Mouse (Mus musculus) MEL (cell line): Measurements from ENCODE around the gene Aars. TPM values are rescaled to one million over a fixed set of nuclear protein-coding genes. Genes with fewer than 3 reads are reported as not detected.
A peak's percentile ranks its signal among the peaks of the same experiment; 100 is the strongest.

Source experiments
- DNase-seq: peaks from one replicate; pipeline ENCODE4 v3.0.0; 2011; ENCODE audit warnings: low read depth, low spot score
- H3K27ac ChIP-seq: 2 replicates; pipeline ENCODE4 v1.5.1; 2012; ENCODE audit warnings: low read depth, mild to moderate bottlenecking, control low read depth, low read length, moderate library complexity; ENCODE audit not compliant: control insufficient read depth
- H3K27me3 ChIP-seq, 2 experiments: fragments of 150-350 bp in 1 of 2; sonication (generic) in 1 of 2; 2 replicates each; pipeline ENCODE4 v1.6.1; 2012; ENCODE audit warnings: low read length in 2 of 2, mild to moderate bottlenecking in 2 of 2, improper control_type of control experiment in 1 of 2, moderate library complexity in 1 of 2; ENCODE audit not compliant: insufficient read depth in 2 of 2, control insufficient read depth in 1 of 2
- H3K36me3 ChIP-seq, 2 experiments: 2 replicates each; pipeline ENCODE4 v1.6.1; 2012 to 2014; ENCODE audit warnings: low read length in 2 of 2, improper control_type of control experiment in 1 of 2, inconsistent platforms in 1 of 2, mild to moderate bottlenecking in 1 of 2; ENCODE audit not compliant: insufficient read depth in 2 of 2, control insufficient read depth in 1 of 2
- H3K4me1 ChIP-seq, 2 experiments: fragments of 150-350 bp in 1 of 2; sonication (generic) in 1 of 2; 2 replicates each; pipeline ENCODE4 v1.6.1; 2012; ENCODE audit warnings: low read length in 2 of 2, improper control_type of control experiment in 1 of 2, mild to moderate bottlenecking in 1 of 2; ENCODE audit not compliant: insufficient read depth in 2 of 2, control insufficient read depth in 1 of 2
- H3K4me3 ChIP-seq, 2 experiments: fragments of 150-350 bp in 1 of 2; sonication (generic) in 1 of 2; 2 replicates each; pipeline ENCODE4 v1.5.1; 2012; ENCODE audit warnings: low read depth in 2 of 2, low read length in 2 of 2, mild to moderate bottlenecking in 2 of 2, moderate library complexity in 2 of 2, control low read depth in 1 of 2, improper control_type of control experiment in 1 of 2; ENCODE audit not compliant: control insufficient read depth in 1 of 2, insufficient read depth in 1 of 2
- H3K79me2 ChIP-seq: 2 replicates; pipeline ENCODE4 v1.6.1; 2012; ENCODE audit warnings: mild to moderate bottlenecking, low read length, moderate library complexity; ENCODE audit not compliant: control insufficient read depth, poor library complexity, insufficient read depth
- H3K9ac ChIP-seq: 2 replicates; pipeline ENCODE4 v1.6.1; 2012; ENCODE audit warnings: low read depth, mild to moderate bottlenecking, control low read depth, low read length, moderate library complexity; ENCODE audit not compliant: control insufficient read depth, poor library complexity, severe bottlenecking
- H3K9me3 ChIP-seq: fragments of 150-350 bp; sonication (generic); replicated peaks from 2 replicates; pipeline ENCODE4 v1.6.1; 2012; ENCODE audit warnings: mild to moderate bottlenecking, low read length, improper control_type of control experiment, moderate library complexity; ENCODE audit not compliant: insufficient read depth
- BHLHE40 ChIP-seq: IDR thresholded peaks from 2 replicates; pipeline ENCODE4 v1.6.1; 2012; ENCODE audit warnings: low read depth, mild to moderate bottlenecking, inconsistent platforms, low read length, improper control_type of control experiment, borderline replicate concordance
- CHD2 ChIP-seq: IDR thresholded peaks from 2 replicates; pipeline ENCODE4 v1.6.1; 2011; ENCODE audit warnings: low read length, improper control_type of control experiment
- CTCF ChIP-seq, 3 experiments: IDR thresholded peaks in 2 of 3; conservative IDR thresholded peaks in 1 of 3; 2 replicates each; pipeline ENCODE4 v1.5.1; 2011 to 2012; ENCODE audit warnings: low read length in 3 of 3, low read depth in 2 of 3, mild to moderate bottlenecking in 2 of 3, improper control_type of control experiment in 1 of 3, inconsistent platforms in 1 of 3, mixed read lengths in 1 of 3, moderate library complexity in 1 of 3; ENCODE audit not compliant: control insufficient read depth in 1 of 3, insufficient read depth in 1 of 3, poor library complexity in 1 of 3, severe bottlenecking in 1 of 3
- EP300 ChIP-seq, 2 experiments: IDR thresholded peaks; 2 replicates each; pipeline ENCODE4 v1.6.1; 2011; ENCODE audit warnings: improper control_type of control experiment in 2 of 2, low read length in 2 of 2, low read depth in 1 of 2, mild to moderate bottlenecking in 1 of 2
- MAFK ChIP-seq: IDR thresholded peaks from 2 replicates; pipeline ENCODE4 v1.6.1; 2011; ENCODE audit warnings: low read depth, mild to moderate bottlenecking, low read length, improper control_type of control experiment, borderline replicate concordance
- MAX ChIP-seq: IDR thresholded peaks from 2 replicates; pipeline ENCODE4 v1.6.1; 2011; ENCODE audit warnings: low read length, improper control_type of control experiment
- MEF2A ChIP-seq: IDR thresholded peaks from 2 replicates; pipeline ENCODE4 v1.6.1; 2014; ENCODE audit warnings: low read depth, mild to moderate bottlenecking, inconsistent platforms, low read length, improper control_type of control experiment; ENCODE audit not compliant: poor library complexity, insufficient replicate concordance, severe bottlenecking; ENCODE audit errors: extremely low read depth
- MXI1 ChIP-seq: IDR thresholded peaks from 2 replicates; pipeline ENCODE4 v1.6.1; 2011; ENCODE audit warnings: mild to moderate bottlenecking, low read depth, low read length, improper control_type of control experiment
- NRF1 ChIP-seq: IDR thresholded peaks from 2 replicates; pipeline ENCODE4 v1.6.1; 2014; ENCODE audit warnings: low read depth, mild to moderate bottlenecking, inconsistent platforms, low read length, improper control_type of control experiment, moderate library complexity; ENCODE audit not compliant: poor library complexity, insufficient read depth, severe bottlenecking
- POLR2AphosphoS2 ChIP-seq: IDR thresholded peaks from 2 replicates; pipeline ENCODE4 v1.6.1; 2011; ENCODE audit warnings: low read length, improper control_type of control experiment
- RAD21 ChIP-seq: IDR thresholded peaks from 2 replicates; pipeline ENCODE4 v1.6.1; 2011; ENCODE audit warnings: mild to moderate bottlenecking, low read depth, low read length, improper control_type of control experiment
- RCOR1 ChIP-seq: IDR thresholded peaks from 2 replicates; pipeline ENCODE4 v1.6.1; 2012; ENCODE audit warnings: low read depth, mild to moderate bottlenecking, inconsistent platforms, low read length, improper control_type of control experiment
- SIN3A ChIP-seq: IDR thresholded peaks from 2 replicates; pipeline ENCODE4 v1.6.1; 2012; ENCODE audit warnings: low read length, improper control_type of control experiment, inconsistent platforms
- SMC3 ChIP-seq: IDR thresholded peaks from 2 replicates; pipeline ENCODE4 v1.6.1; 2011; ENCODE audit warnings: low read depth, low read length, improper control_type of control experiment
- TAL1 ChIP-seq: IDR thresholded peaks from 2 replicates; pipeline ENCODE4 v1.6.1; 2012; ENCODE audit warnings: mild to moderate bottlenecking, inconsistent platforms, low read length, moderate library complexity, mixed read lengths
- TCF12 ChIP-seq: IDR thresholded peaks from 2 replicates; pipeline ENCODE4 v1.6.1; 2014; ENCODE audit warnings: low read depth, mild to moderate bottlenecking, inconsistent platforms, low read length, improper control_type of control experiment, moderate library complexity
- UBTF ChIP-seq: IDR thresholded peaks from 2 replicates; pipeline ENCODE4 v1.6.1; 2012; ENCODE audit warnings: low read depth, mild to moderate bottlenecking, inconsistent platforms, low read length, improper control_type of control experiment, moderate library complexity, borderline replicate concordance; ENCODE audit not compliant: insufficient read depth
- ZMIZ1 ChIP-seq: IDR thresholded peaks from 2 replicates; pipeline ENCODE4 v1.6.1; 2012; ENCODE audit warnings: low read depth, mild to moderate bottlenecking, inconsistent platforms, low read length, improper control_type of control experiment, moderate library complexity
- polyA plus RNA-seq, 2 experiments: library from polyadenylated mRNA; stranded (reverse) in 1 of 2; unstranded in 1 of 2; fragments of >175 nt in 1 of 2; fragments of >200 nt in 1 of 2; gene quantifications; 2 replicates each; pipeline versions ENCODE4 v1.2.1 to v1.2.4; 2012; ENCODE audit warnings: low replicate concordance in 2 of 2, low read depth in 1 of 2; ENCODE audit not compliant: insufficient read length in 2 of 2, insufficient read depth in 1 of 2, missing spikeins in 1 of 2
- total RNA-seq: library from RNA; depleted of rRNA; stranded (reverse); fragments of 300-350 nt; gene quantifications from 2 replicates; pipeline ENCODE4 v1.2.3, GENCODE M21; 2012

The Aars gene
- total and polyA plus RNA-seq, 3 experiments: 25.1 to 162 (median 106) TPM

GRCm38 (mm10) chr8:111042546-111042945 lies 9.6 kb downstream of the Aars start:
- DNase-seq: no peak
- Histone ChIP-seq H3K27ac (no peak overlapping the region), H3K4me3 (no peak overlapping the region), H3K27me3 (no peaks in the 10 kb centered on the region), H3K79me2 (peaks cover 16% of the 10 kb centered on the region), H3K9ac (no peak overlapping the region), H3K4me1 (no peaks in the 10 kb centered on the region), H3K9me3 (no peaks in the 10 kb centered on the region), H3K36me3 (peaks cover 1 to 78% of the 10 kb centered on the region in 2 experiments)
- no peak for TF ChIP-seq CTCF (IDR thresholded peaks at IDR 0.05 in 2 of 3, conservative IDR thresholded peaks at IDR 0.05 in 1 of 3; ENCODE audit: control insufficient read depth in 1 of 3, insufficient read depth in 1 of 3, low read depth in 2 of 3, low read length in 3 of 3, poor library complexity in 1 of 3, severe bottlenecking in 1 of 3)
- TF ChIP-seq MAFK: no peak
- TF ChIP-seq CHD2: no peak
- no peak for TF ChIP-seq MAX
- TF ChIP-seq POLR2AphosphoS2: no peak
- no peak for TF ChIP-seq NRF1
- no peak for TF ChIP-seq UBTF
- no peak for TF ChIP-seq EP300 (IDR thresholded peaks at IDR 0.05; ENCODE audit: low read depth in 1 of 2, low read length in 2 of 2)
- no peak for TF ChIP-seq RCOR1
- no peak for TF ChIP-seq TAL1
- TF ChIP-seq BHLHE40: no peak
- no peak for TF ChIP-seq MEF2A
- TF ChIP-seq ZMIZ1: no peak
- TF ChIP-seq MXI1: no peak

GRCm38 (mm10) chr8:111044003-111044734 lies 11.2 kb downstream of the Aars start:
- Histone ChIP-seq H3K9me3 (no peaks in the 10 kb centered on the region), H3K9ac (no peak overlapping the region), H3K4me1 (no peaks in the 10 kb centered on the region), H3K27me3 (no peaks in the 10 kb centered on the region), H3K79me2 (peaks cover 7% of the 10 kb centered on the region; the same call in 1 of the 2 replicates), H3K4me3 (no peak overlapping the region), H3K36me3 (peaks cover 0 to 78% of the 10 kb centered on the region in 2 experiments; a peak in 3 of 4 replicates), H3K27ac (no peak overlapping the region)
- TF ChIP-seq SMC3 (peak; percentile 34; the same call in 1 of the 2 replicates), RAD21 (peak; percentile 5; the same call in 1 of the 2 replicates), TCF12 (no peak), CTCF (IDR thresholded peaks at IDR 0.05 in 2 of 3, conservative IDR thresholded peaks at IDR 0.05 in 1 of 3; ENCODE audit: control insufficient read depth in 1 of 3, insufficient read depth in 1 of 3, low read depth in 2 of 3, low read length in 3 of 3, poor library complexity in 1 of 3, severe bottlenecking in 1 of 3) (peak; percentile 53 to 57 (median 55)), SIN3A (peak; percentile 45; the same call in 1 of the 2 replicates)
- peak; percentile 50 for DNase-seq
